29 mouse cellular contexts compared by ENCODE assay signal in genomic region chr15:88942783-88943182, GRCm38 (mm10). TPM values are rescaled to one million over a fixed set of nuclear protein-coding genes. Genes with fewer than 3 reads are reported as not detected.
DNase-seq lines count a peak whose midpoint lies in the region; ATAC-seq and TF ChIP-seq lines count a peak whose summit lies in the region.
"Had no signal": no experiment of that assay in that cellular context is flagged by ENCODE, and none has a peak within 500 bp of the region (broad histone marks: within the 10 kb centered on the region; RNA-seq: fewer than 3 reads in every experiment).

No protein-coding gene starts in this region.

- peak overlapping the region; percentile 49; the same call in 1 of the 2 replicates for H3K27ac ChIP-seq in heart, embryonic 10.5 days
- no peak overlapping the region for H3K27ac ChIP-seq in heart, embryonic 11.5 days (ENCODE audit: low read depth, low read length)
- peak overlapping the region; percentile 70 for H3K27ac ChIP-seq in heart, embryonic 13.5 days (replicated peaks)
- H3K27ac ChIP-seq in heart, embryonic 15.5 days = peak overlapping the region; percentile 16; the same call in 1 of the 2 replicates
- no peak overlapping the region for H3K27ac ChIP-seq in liver, embryonic 12.5 days
- H3K27ac ChIP-seq: embryonic facial prominence, embryonic 13.5 days; embryonic facial prominence, embryonic 15.5 days; forebrain, embryonic 10.5 days; forebrain, embryonic 12.5 days had no signal

- intact Hi-C loops in heart, postnatal 36 days (cut with DNase I) = no loop called here

- no peak overlapping the region for H3K4me2 ChIP-seq in heart, embryonic 11.5 days
- no peak overlapping the region for H3K4me2 ChIP-seq in heart, embryonic 13.5 days
- H3K4me2 ChIP-seq in heart, embryonic 15.5 days = no peak overlapping the region
- H3K4me2 ChIP-seq in myocyte (ENCODE audit: low read depth) = no peak overlapping the region
- H3K4me2 ChIP-seq in liver, embryonic 12.5 days = no peak overlapping the region
- H3K4me2 ChIP-seq: embryonic facial prominence, embryonic 13.5 days; embryonic facial prominence, embryonic 15.5 days; forebrain, embryonic 12.5 days had no signal

- no peak overlapping the region for H3K4me3 ChIP-seq in heart, embryonic 10.5 days
- H3K4me3 ChIP-seq in heart, embryonic 11.5 days (ENCODE audit: low read depth, low read length) = no peak overlapping the region
- no peak overlapping the region for H3K4me3 ChIP-seq in heart, embryonic 13.5 days
- H3K4me3 ChIP-seq in heart, embryonic 15.5 days = no peak overlapping the region
- H3K4me3 ChIP-seq in myocyte = no peak overlapping the region
- no peak overlapping the region for H3K4me3 ChIP-seq in liver, embryonic 12.5 days
- H3K4me3 ChIP-seq: embryonic facial prominence, embryonic 13.5 days; embryonic facial prominence, embryonic 15.5 days; erythroblast, embryonic 14.5 days; forebrain, embryonic 10.5 days; forebrain, embryonic 12.5 days had no signal

- DNase-seq in heart, embryonic 10.5 days (ENCODE audit: low spot score) = no peak
- DNase-seq in heart, postnatal 36 days = no peak
- DNase-seq in heart, adult 9 months (ENCODE audit: low spot score in 2 of 2) = no peak
- DNase-seq: adrenal gland, adult 2 months; adrenal gland, postnatal 10 days; adrenal gland, postnatal 25 days; cerebellum, adult 11 months; cerebellum, adult 18-20 months; cerebellum, adult 8-10 months; cerebellum, adult 9-11 months; cerebellum, postnatal 14 days; cerebellum, postnatal 36 days; embryo, embryonic 11 days had no signal

- 49% methylated on average over 5 of the region's 5 CpGs for WGBS in heart, embryonic 10.5 days
- 37% methylated on average over 5 of the region's 5 CpGs for WGBS in heart, embryonic 11.5 days (ENCODE audit: insufficient replicate concordance)
- 34% methylated on average over 5 of the region's 5 CpGs for WGBS in heart, embryonic 13.5 days
- WGBS in heart, embryonic 15.5 days = 29% methylated on average over 5 of the region's 5 CpGs
- WGBS in liver, embryonic 12.5 days (ENCODE audit: insufficient replicate concordance) = 61% methylated on average over 5 of the region's 5 CpGs

- H3ac ChIP-seq in myocyte (ENCODE audit: control insufficient read depth, insufficient read length) = no peak overlapping the region

- peaks cover 4% of the 10 kb centered on the region; the same call in 1 of the 2 replicates for H3K4me1 ChIP-seq in heart, embryonic 10.5 days
- H3K4me1 ChIP-seq in heart, embryonic 11.5 days (ENCODE audit: control insufficient read depth, insufficient read depth, low read length) = no peaks in the 10 kb centered on the region
- H3K4me1 ChIP-seq in heart, embryonic 13.5 days = peaks cover 14% of the 10 kb centered on the region
- H3K4me1 ChIP-seq in heart, embryonic 15.5 days (replicated peaks) = peaks cover 4% of the 10 kb centered on the region; the same call in 1 of the 2 replicates
- no peaks in the 10 kb centered on the region for H3K4me1 ChIP-seq in liver, embryonic 12.5 days
- H3K4me1 ChIP-seq: embryonic facial prominence, embryonic 13.5 days; embryonic facial prominence, embryonic 15.5 days; forebrain, embryonic 10.5 days; forebrain, embryonic 12.5 days had no signal

- no peaks in the 10 kb centered on the region for H3K27me3 ChIP-seq in heart, embryonic 10.5 days (ENCODE audit: insufficient read depth, poor library complexity, severe bottlenecking)
- H3K27me3 ChIP-seq in heart, embryonic 11.5 days (ENCODE audit: control insufficient read depth, insufficient read depth, low read length) = no peaks in the 10 kb centered on the region
- no peaks in the 10 kb centered on the region for H3K27me3 ChIP-seq in heart, embryonic 13.5 days (replicated peaks)
- no peaks in the 10 kb centered on the region for H3K27me3 ChIP-seq in heart, embryonic 15.5 days
- H3K27me3 ChIP-seq in myocyte (ENCODE audit: control insufficient read depth, insufficient read depth, insufficient read length) = no peaks in the 10 kb centered on the region
- H3K27me3 ChIP-seq in liver, embryonic 12.5 days (replicated peaks) = no peaks in the 10 kb centered on the region
- H3K27me3 ChIP-seq: embryonic facial prominence, embryonic 13.5 days; forebrain, embryonic 12.5 days had no signal

- ATAC-seq in heart, embryonic 11.5 days (replicated peaks; ENCODE audit: insufficient number of reproducible peaks, low FRiP score, low TSS enrichment) = no peak
- no peak for ATAC-seq in heart, embryonic 13.5 days (ENCODE audit: extremely low read depth, insufficient number of reproducible peaks, low FRiP score, low TSS enrichment)
- ATAC-seq in heart, embryonic 15.5 days (replicated peaks; ENCODE audit: insufficient number of reproducible peaks, insufficient read depth, low FRiP score, low read depth) = no peak
- ATAC-seq in liver, embryonic 12.5 days = no peak
- ATAC-seq: forebrain, embryonic 14.5 days had no signal

- H3K9me3 ChIP-seq in heart, embryonic 10.5 days = no peaks in the 10 kb centered on the region
- no peaks in the 10 kb centered on the region for H3K9me3 ChIP-seq in heart, embryonic 11.5 days (replicated peaks; ENCODE audit: control insufficient read depth, low read length)
- H3K9me3 ChIP-seq in heart, embryonic 13.5 days = no peaks in the 10 kb centered on the region
- no peaks in the 10 kb centered on the region for H3K9me3 ChIP-seq in heart, embryonic 15.5 days (replicated peaks)
- no peaks in the 10 kb centered on the region for H3K9me3 ChIP-seq in liver, embryonic 12.5 days (replicated peaks)
- H3K9me3 ChIP-seq: embryonic facial prominence, embryonic 13.5 days; embryonic facial prominence, embryonic 15.5 days; forebrain, embryonic 10.5 days; forebrain, embryonic 12.5 days had no signal

- no peak for TF ChIP-seq POLR2A in myocyte (IDR thresholded peaks at IDR 0.05; ENCODE audit: insufficient read length, low read depth)

- H3K9ac ChIP-seq in heart, embryonic 11.5 days (ENCODE audit: low read depth, low read length) = no peak overlapping the region
- H3K9ac ChIP-seq in heart, embryonic 13.5 days = no peak overlapping the region
- no peak overlapping the region for H3K9ac ChIP-seq in heart, embryonic 15.5 days
- H3K9ac ChIP-seq in liver, embryonic 12.5 days = no peak overlapping the region
- H3K9ac ChIP-seq: embryonic facial prominence, embryonic 13.5 days; embryonic facial prominence, embryonic 15.5 days; forebrain, embryonic 12.5 days had no signal

- H3K36me3 ChIP-seq in heart, embryonic 10.5 days = no peaks in the 10 kb centered on the region
- H3K36me3 ChIP-seq in heart, embryonic 11.5 days (ENCODE audit: control insufficient read depth, insufficient read depth, low read length) = no peaks in the 10 kb centered on the region
- H3K36me3 ChIP-seq in heart, embryonic 13.5 days = no peaks in the 10 kb centered on the region
- H3K36me3 ChIP-seq in heart, embryonic 15.5 days = no peaks in the 10 kb centered on the region
- no peaks in the 10 kb centered on the region for H3K36me3 ChIP-seq in myocyte (ENCODE audit: control insufficient read depth, insufficient read depth)
- no peaks in the 10 kb centered on the region for H3K36me3 ChIP-seq in liver, embryonic 12.5 days
- H3K36me3 ChIP-seq: embryonic facial prominence, embryonic 13.5 days; embryonic facial prominence, embryonic 15.5 days; forebrain, embryonic 10.5 days; forebrain, embryonic 12.5 days had no signal

- no peaks in the 10 kb centered on the region for H3K79me2 ChIP-seq in myocyte (ENCODE audit: control insufficient read depth, insufficient read depth)

TF ChIP-seq in myocyte, 11 proteins besides CTCF, POLR2A, EP300 and RAD21:
- TF ChIP-seq SRF (IDR thresholded peaks at IDR 0.05; ENCODE audit: control insufficient read depth, insufficient read length, low read depth) (no peak), USF1 (IDR thresholded peaks at IDR 0.05; ENCODE audit: low read depth) (peak; percentile 71)

RNA-seq across cellular contexts. Expression of gene Ttll8, which starts 11.4 kb away (rescaled TPM):
- not detected in 2 replicates for polyA plus RNA-seq in heart, embryonic 10.5 days (2016; fragmentation: Nextera tagmentation; extraction: Ambion mirVana)
- not detected in 2 replicates for polyA plus RNA-seq in heart, embryonic 11.5 days (2014; fragmentation: Nextera tagmentation; extraction: Ambion mirVana)
- polyA plus RNA-seq in heart, embryonic 13.5 days (2015; fragmentation: Nextera tagmentation; extraction: Ambion mirVana) = not detected in 2 replicates
- total RNA-seq in heart, postnatal 36 days (2021) = not detected
- polyA plus RNA-seq in heart, embryonic 15.5 days (2015; fragmentation: Nextera tagmentation; extraction: Ambion mirVana) = not detected in 2 replicates
- polyA plus RNA-seq in myocyte (2012; fragmentation: generic; extraction: Trizol) = not detected
- not detected in 2 replicates for polyA plus RNA-seq in liver, embryonic 12.5 days (2016; fragmentation: Nextera tagmentation; extraction: Ambion mirVana)
- total RNA-seq: adrenal gland, postnatal 10 days; adrenal gland, postnatal 25 days; common myeloid progenitor, adult 5-6 weeks; MEL had no signal
- polyA plus RNA-seq: adrenal gland, adult 2 months; C2C12; embryonic facial prominence, embryonic 11.5 days; embryonic facial prominence, embryonic 13.5 days; erythroblast, embryonic 14.5 days; forebrain, embryonic 10.5 days had no signal

RNA-seq across cellular contexts. Expression of gene Mlc1, which starts 36.0 kb away (rescaled TPM):
- polyA plus RNA-seq in heart, embryonic 10.5 days (2016; fragmentation: Nextera tagmentation; extraction: Ambion mirVana) = not detected in 2 replicates
- not detected in 2 replicates for polyA plus RNA-seq in heart, embryonic 11.5 days (2014; fragmentation: Nextera tagmentation; extraction: Ambion mirVana)
- polyA plus RNA-seq in heart, embryonic 13.5 days (2015; fragmentation: Nextera tagmentation; extraction: Ambion mirVana) = 0.05 TPM in 1 of 2 replicates, not detected in the other
- not detected for total RNA-seq in heart, postnatal 36 days (2021)
- polyA plus RNA-seq in heart, embryonic 15.5 days (2015; fragmentation: Nextera tagmentation; extraction: Ambion mirVana) = not detected in 2 replicates
- not detected for polyA plus RNA-seq in myocyte (2012; fragmentation: generic; extraction: Trizol)
- polyA plus RNA-seq in liver, embryonic 12.5 days (2016; fragmentation: Nextera tagmentation; extraction: Ambion mirVana) = not detected in 2 replicates
- total RNA-seq: adrenal gland, adult 2 months; adrenal gland, postnatal 25 days; common myeloid progenitor, adult 5-6 weeks; MEL had no signal
- polyA plus RNA-seq: adrenal gland, adult 2 months; embryonic facial prominence, embryonic 15.5 days; erythroblast, embryonic 14.5 days had no signal

RNA-seq across cellular contexts. Expression of gene Mov10l1, which starts 39.9 kb away (rescaled TPM):
- polyA plus RNA-seq in heart, embryonic 10.5 days (2016; fragmentation: Nextera tagmentation; extraction: Ambion mirVana) = 45.0 and 85.0 TPM in 2 replicates
- 57.6 and 78.6 TPM in 2 replicates for polyA plus RNA-seq in heart, embryonic 11.5 days (2014; fragmentation: Nextera tagmentation; extraction: Ambion mirVana)
- polyA plus RNA-seq in heart, embryonic 13.5 days (2015; fragmentation: Nextera tagmentation; extraction: Ambion mirVana) = 62.8 and 67.4 TPM in 2 replicates
- 10 to 100 TPM; 89.7 to 92.7 TPM for total RNA-seq in heart, postnatal 36 days (2021)
- 69.4 and 76.5 TPM in 2 replicates for polyA plus RNA-seq in heart, embryonic 15.5 days (2015; fragmentation: Nextera tagmentation; extraction: Ambion mirVana)
- not detected for polyA plus RNA-seq in myocyte (2012; fragmentation: generic; extraction: Trizol)
- not detected in 2 replicates for polyA plus RNA-seq in liver, embryonic 12.5 days (2016; fragmentation: Nextera tagmentation; extraction: Ambion mirVana)
- total RNA-seq: adrenal gland, adult 2 months; adrenal gland, postnatal 10 days; adrenal gland, postnatal 25 days; common myeloid progenitor, adult 5-6 weeks; MEL had no signal
- polyA plus RNA-seq: adrenal gland, adult 2 months; brain, embryonic 14.5 days; C2C12; embryonic facial prominence, embryonic 13.5 days; erythroblast, embryonic 14.5 days; forebrain, embryonic 10.5 days; forebrain, embryonic 12.5 days; forebrain, embryonic 14.5 days had no signal

Comparison
In these comparisons a context has a peak if more than half of its experiments do, and no peak if none do; other contexts are left out.
1. H3K27ac ChIP-seq: peak in heart, embryonic 10.5 days (single experiment), heart, embryonic 13.5 days (single experiment) and heart, embryonic 15.5 days (single experiment); none in heart, embryonic 11.5 days (single experiment) and liver, embryonic 12.5 days (single experiment).
2. RNA of gene Mov10l1, which starts 39.9 kb away (polyA plus RNA-seq): 69.4 to 76.5 TPM in heart, embryonic 15.5 days, 62.8 to 67.4 TPM in heart, embryonic 13.5 days, 57.6 to 78.6 TPM in heart, embryonic 11.5 days and 45.0 to 85.0 TPM in heart, embryonic 10.5 days; not detected in myocyte (single experiment) and not detected in liver, embryonic 12.5 days; every median in the first group is over 10 times any median in the second.